Mouse (Mus musculus): ENCODE measurements around the gene BC035947.
A peak's percentile ranks its signal among the peaks of the same experiment; 100 is the strongest.

Gene BC035947

GRCm38 (mm10) chr1:78501036-78501435 is 10.9 kb downstream of the BC035947 start:
- DNase-seq = no peak

DNA sequence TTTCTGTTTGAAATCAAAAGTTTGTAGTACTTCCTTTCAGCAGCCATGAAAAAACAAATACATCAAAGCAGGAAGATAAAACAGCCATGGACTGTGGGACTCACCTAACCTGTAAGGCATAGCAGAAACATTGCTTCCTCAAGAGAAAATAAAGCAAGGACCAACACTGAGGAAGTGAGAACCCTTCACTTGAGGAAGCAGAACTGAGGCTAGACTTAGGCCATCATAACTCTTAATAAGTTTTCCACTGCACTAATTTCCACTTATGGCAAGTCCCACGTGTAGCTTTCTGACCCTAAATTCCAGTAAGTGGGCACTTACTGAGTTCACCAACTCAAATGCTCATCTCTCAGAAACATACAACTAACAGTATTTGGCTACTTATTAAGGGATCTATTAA is 21.8 kb downstream of the BC035947 start:
- no peak for DNase-seq

- peak; percentile 95 for DNase-seq
Measured at GRCm38 (mm10) chr1:78488752-78489492, 23.0 kb downstream of the BC035947 start, which contains the start of gene Farsb. Gene Farsb (minus strand): TSS chr1:78488897.

DNA sequence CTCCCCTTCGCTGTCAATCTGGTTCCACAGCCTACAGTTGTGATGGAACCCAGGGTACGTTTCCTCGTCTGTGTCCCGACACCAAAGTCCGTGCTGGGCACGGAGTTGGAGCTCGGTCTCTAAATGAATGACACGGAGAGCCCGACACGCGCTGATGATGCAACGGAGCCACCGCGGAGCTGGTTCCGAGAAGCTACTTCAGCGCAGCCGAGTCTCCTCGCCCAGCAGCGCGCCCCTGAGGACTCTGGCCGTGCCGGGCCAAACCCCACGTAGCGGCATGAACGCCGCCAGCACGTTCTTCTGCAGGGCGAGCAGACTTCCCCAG is 23.6 kb downstream of the BC035947 start:
- no peak for DNase-seq

GRCm38 (mm10) chr1:78484361-78484760 is 27.6 kb downstream of the BC035947 start:
- DNase-seq = no peak

DNA sequence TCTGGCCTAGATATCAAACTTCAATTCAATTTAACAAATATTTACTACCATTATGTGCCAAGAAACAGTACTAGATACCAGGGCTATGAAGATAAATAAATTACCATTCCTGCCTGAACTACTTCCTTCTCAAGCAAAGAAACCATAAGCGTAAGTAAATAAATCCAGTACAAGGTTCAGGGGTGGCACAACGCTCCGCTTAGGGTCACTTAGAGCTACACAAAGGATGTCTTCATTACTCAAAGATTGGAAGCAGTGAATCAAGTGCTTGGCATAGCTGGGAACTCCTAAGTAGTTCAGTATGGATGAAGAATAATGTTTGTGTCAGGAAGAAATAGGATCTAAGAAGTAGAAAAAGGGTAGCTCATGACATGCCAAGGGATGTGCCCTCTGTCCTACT is 28.5 kb downstream of the BC035947 start:
- no peak for DNase-seq

DNA sequence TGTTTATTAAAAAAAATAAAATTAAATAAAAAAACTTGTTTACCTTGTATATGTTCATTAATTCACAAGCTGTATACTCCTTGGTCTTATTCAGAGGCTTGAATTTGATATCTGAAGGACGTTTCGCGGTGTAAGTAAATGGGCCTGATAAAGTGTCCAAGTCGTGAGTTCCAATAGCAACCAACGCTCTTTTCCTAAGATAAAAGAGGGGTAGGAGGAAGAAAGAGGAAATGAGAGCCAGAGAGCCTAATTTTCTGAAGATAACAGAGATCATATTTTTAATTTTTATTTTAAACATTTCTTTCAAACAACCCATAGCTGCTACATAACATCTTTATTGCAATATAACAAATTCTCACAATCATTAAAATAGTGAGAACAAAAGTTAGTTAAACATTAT is 39.5 kb downstream of the BC035947 start:
- DNase-seq = no peak

- peak; percentile 57 for DNase-seq
Measured at GRCm38 (mm10) chr1:78454659-78455058, 57.3 kb downstream of the BC035947 start.

DNA sequence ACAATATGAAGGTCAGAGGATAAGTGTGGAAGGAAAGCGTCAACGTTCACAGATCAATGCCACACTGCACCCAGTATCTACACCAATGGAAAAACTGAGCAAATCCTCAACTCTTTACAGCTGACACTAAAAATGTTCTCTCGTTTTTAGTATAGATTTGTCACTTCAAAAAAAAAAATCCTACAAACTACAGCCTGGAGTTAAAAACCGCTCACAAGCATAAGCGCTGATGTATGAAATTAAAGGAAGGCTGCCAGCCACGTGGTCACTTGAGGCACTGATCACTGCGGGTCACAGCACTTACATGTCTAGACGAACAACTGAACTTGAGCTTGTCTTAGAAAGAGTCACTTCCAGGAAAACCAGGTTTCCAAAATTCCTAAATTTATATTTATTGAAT is 58.1 kb downstream of the BC035947 start:
- no peak for DNase-seq

DNA sequence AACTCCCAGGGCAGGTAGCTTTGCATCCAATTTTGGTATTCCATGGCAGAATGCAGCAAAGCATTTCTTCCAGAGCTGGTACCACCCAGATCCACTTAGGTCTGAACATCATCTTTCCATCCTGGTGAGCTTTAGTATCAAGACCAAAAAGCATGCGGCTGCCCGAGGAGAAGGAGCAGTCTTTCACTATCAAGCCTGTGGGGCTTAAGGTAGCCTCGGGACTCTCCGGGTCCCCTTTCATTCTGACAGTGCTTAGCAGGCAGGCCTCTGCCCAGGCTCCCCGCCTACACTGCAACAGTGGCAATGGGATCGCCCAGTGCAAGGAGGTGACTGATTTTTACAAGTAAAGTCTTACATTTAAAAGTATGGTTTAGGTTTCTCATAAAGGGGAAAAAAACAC is 59.4 kb downstream of the BC035947 start:
- DNase-seq = no peak

DNA sequence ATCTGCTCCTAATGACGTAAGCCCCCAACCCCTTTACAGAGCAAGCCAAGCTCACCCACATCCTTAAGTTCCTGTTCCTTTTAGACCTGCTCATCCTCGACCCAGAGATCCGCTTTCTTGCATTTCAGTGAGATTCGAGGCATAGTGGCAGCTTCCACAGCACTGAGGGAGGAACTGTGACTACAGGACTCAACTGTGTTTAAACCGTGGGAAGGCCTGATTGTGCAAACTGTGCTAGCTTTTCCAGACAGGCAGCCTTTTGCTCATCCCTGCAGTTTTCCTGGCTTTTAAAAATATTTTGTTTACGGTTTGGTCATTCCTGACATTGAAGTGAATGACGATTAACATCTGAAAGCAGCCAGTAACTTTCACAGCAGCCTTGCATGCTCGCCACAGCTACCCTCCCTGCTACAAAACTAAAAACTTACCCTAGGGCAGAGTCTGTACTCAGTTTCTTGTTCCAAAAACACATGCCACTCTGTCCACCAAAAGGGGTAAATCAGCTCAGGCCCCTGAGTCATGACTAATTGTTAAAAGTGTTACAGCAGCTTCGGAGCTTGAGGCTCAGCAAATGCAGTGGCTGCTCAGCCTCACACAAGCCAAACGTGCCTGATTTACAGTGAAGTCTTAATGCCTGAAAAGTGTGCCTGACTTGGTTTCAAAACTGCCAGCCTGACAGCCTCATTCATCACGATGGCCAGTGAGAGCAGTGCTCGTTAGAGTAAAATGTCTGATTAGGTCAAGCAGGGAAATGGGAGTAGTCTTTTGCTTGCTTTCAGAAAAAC is 60.7 kb downstream of the BC035947 start:
- DNase-seq = no peak

- DNase-seq = no peak
Measured at GRCm38 (mm10) chr1:78448091-78448490, 63.9 kb downstream of the BC035947 start.

Data from cerebellum, adult 9-10 months (tissue).